9 mouse cellular contexts compared by ENCODE assay signal in genomic region chr7:122955226-122955955, GRCm38 (mm10). TPM values are rescaled to one million over a fixed set of nuclear protein-coding genes. Genes with fewer than 3 reads are reported as not detected.
DNase-seq lines count a peak whose midpoint lies in the region; ATAC-seq and TF ChIP-seq lines count a peak whose summit lies in the region.
"Had no signal": no experiment of that assay in that cellular context is flagged by ENCODE, and none has a peak within 500 bp of the region (broad histone marks: within the 10 kb centered on the region; RNA-seq: fewer than 3 reads in every experiment).

No protein-coding gene starts in this region.

- no peak for TF ChIP-seq CTCF in layer of hippocampus, adult 2 months (conservative IDR thresholded peaks at IDR 0.05)

- H3K27ac ChIP-seq in liver, embryonic 15.5 days (replicated peaks): no peak overlapping the region
- H3K27ac ChIP-seq in layer of hippocampus, adult 2 months: no peak overlapping the region
- H3K27ac ChIP-seq: midbrain, embryonic 12.5 days had no signal

- peak; percentile 70 for ATAC-seq in liver, embryonic 15.5 days (ENCODE audit: insufficient read depth)

- no peak overlapping the region; the same call in 1 of the 2 replicates for H3K4me2 ChIP-seq in liver, embryonic 15.5 days
- H3K4me2 ChIP-seq: midbrain, embryonic 12.5 days had no signal

- H3K27me3 ChIP-seq in liver, embryonic 15.5 days: no peaks in the 10 kb centered on the region
- H3K27me3 ChIP-seq: midbrain, embryonic 12.5 days had no signal

- H3K36me3 ChIP-seq in liver, embryonic 15.5 days (replicated peaks): no peaks in the 10 kb centered on the region
- H3K36me3 ChIP-seq: midbrain, embryonic 12.5 days had no signal

- DNase-seq in ovary, postnatal 36 days (ENCODE audit: low spot score): peak; percentile 44
- no peak for DNase-seq in ovary, postnatal 10 days (ENCODE audit: low spot score)
- peak; percentile 49 for DNase-seq in embryo, embryonic 10.5 days (ENCODE audit: low spot score)
- DNase-seq in heart, postnatal 14 days: peak; percentile 30 to 58
- DNase-seq in thymus, postnatal 25 days: peak; percentile 51
- DNase-seq in layer of hippocampus, adult 2 months (ENCODE audit: low spot score in 2 of 2): no peak
- DNase-seq in frontal cortex, postnatal 14 days (ENCODE audit: low spot score in 2 of 2): no peak

- no peak overlapping the region for H3K4me3 ChIP-seq in liver, embryonic 15.5 days (replicated peaks)
- no peak overlapping the region for H3K4me3 ChIP-seq in layer of hippocampus, adult 2 months
- H3K4me3 ChIP-seq: midbrain, embryonic 12.5 days had no signal

- peaks cover 10% of the 10 kb centered on the region; the same call in 1 of the 2 replicates for H3K4me1 ChIP-seq in liver, embryonic 15.5 days (replicated peaks)
- H3K4me1 ChIP-seq: midbrain, embryonic 12.5 days had no signal

- H3K9ac ChIP-seq in liver, embryonic 15.5 days: no peak overlapping the region
- H3K9ac ChIP-seq: midbrain, embryonic 12.5 days had no signal

- WGBS in liver, embryonic 15.5 days (ENCODE audit: insufficient replicate concordance): 58% methylated on average over 8 of the region's 8 CpGs

- no peaks in the 10 kb centered on the region for H3K9me3 ChIP-seq in liver, embryonic 15.5 days (replicated peaks)
- H3K9me3 ChIP-seq: midbrain, embryonic 12.5 days had no signal

- intact Hi-C loops in heart, postnatal 14 days (cut with DNase I): no loop called here

RNA-seq across cellular contexts. Expression of gene Rbbp6, which starts 10.1 kb away (rescaled TPM):
- 10 to 100 TPM; 40.5 to 42.2 TPM for total RNA-seq in heart, postnatal 14 days (2021)
- polyA plus RNA-seq in liver, embryonic 15.5 days (2015; fragmentation: Nextera tagmentation; extraction: Ambion mirVana): 7.7 and 8.6 TPM in 2 replicates
- total RNA-seq in layer of hippocampus, adult 2 months (2021): 10 to 100 TPM; 70.9 to 78.7 TPM

Comparison
In these comparisons a context has a peak if more than half of its experiments do, and no peak if none do; other contexts are left out.
1. DNase-seq: peak in ovary, postnatal 36 days (single experiment), embryo, embryonic 10.5 days (single experiment), heart, postnatal 14 days (2 of 2) and thymus, postnatal 25 days (single experiment); none in ovary, postnatal 10 days (single experiment), layer of hippocampus, adult 2 months (0 of 2) and frontal cortex, postnatal 14 days (0 of 2).